25 mouse cellular contexts compared by ENCODE assay signal in genomic region chr1:67820092-67820491, GRCm38 (mm10).
A peak's percentile ranks its signal among the peaks of the same experiment; 100 is the strongest.
DNase-seq lines count a peak whose midpoint lies in the region; ATAC-seq lines count a peak whose summit lies in the region.
"Had no signal": no experiment of that assay in that cellular context is flagged by ENCODE, and none has a peak within 500 bp of the region (broad histone marks: within the 10 kb centered on the region; RNA-seq: fewer than 3 reads in every experiment).

No protein-coding gene starts in this region.

- 88% methylated on average over 3 of the region's 3 CpGs for WGBS in midbrain, embryonic 11.5 days
- WGBS in midbrain, embryonic 16.5 days = 82% methylated on average over 3 of the region's 3 CpGs
- 54% methylated on average over 3 of the region's 3 CpGs for WGBS in embryonic facial prominence, embryonic 10.5 days

- H3K36me3 ChIP-seq in midbrain, embryonic 11.5 days (ENCODE audit: control insufficient read depth, insufficient read depth, low read length) = no peaks in the 10 kb centered on the region
- no peaks in the 10 kb centered on the region for H3K36me3 ChIP-seq in midbrain, embryonic 16.5 days (ENCODE audit: control insufficient read depth, insufficient read depth, low read length)
- no peaks in the 10 kb centered on the region for H3K36me3 ChIP-seq in embryonic facial prominence, embryonic 10.5 days (replicated peaks)
- H3K36me3 ChIP-seq: embryonic facial prominence, embryonic 13.5 days; embryonic facial prominence, embryonic 15.5 days; forebrain, embryonic 10.5 days; forebrain, embryonic 12.5 days; G1E had no signal

- H3K4me2 ChIP-seq in midbrain, embryonic 11.5 days = no peak overlapping the region
- H3K4me2 ChIP-seq in midbrain, embryonic 16.5 days (ENCODE audit: low read length) = no peak overlapping the region
- H3K4me2 ChIP-seq: embryonic facial prominence, embryonic 13.5 days; embryonic facial prominence, embryonic 15.5 days; forebrain, embryonic 12.5 days had no signal

- no peak overlapping the region for H3K27ac ChIP-seq in midbrain, embryonic 11.5 days (ENCODE audit: low read depth, low read length)
- H3K27ac ChIP-seq in midbrain, embryonic 16.5 days (ENCODE audit: low read length) = no peak overlapping the region
- H3K27ac ChIP-seq in embryonic facial prominence, embryonic 10.5 days (replicated peaks) = no peak overlapping the region
- H3K27ac ChIP-seq: embryonic facial prominence, embryonic 13.5 days; embryonic facial prominence, embryonic 15.5 days; forebrain, embryonic 10.5 days; forebrain, embryonic 12.5 days had no signal

- no peaks in the 10 kb centered on the region for H3K27me3 ChIP-seq in midbrain, embryonic 11.5 days (ENCODE audit: control insufficient read depth, insufficient read depth, low read length)
- no peaks in the 10 kb centered on the region for H3K27me3 ChIP-seq in midbrain, embryonic 16.5 days (ENCODE audit: control insufficient read depth, insufficient read depth, low read depth, low read length)
- H3K27me3 ChIP-seq in embryonic facial prominence, embryonic 10.5 days (replicated peaks; ENCODE audit: low read depth, poor library complexity, severe bottlenecking) = no peaks in the 10 kb centered on the region
- H3K27me3 ChIP-seq: CH12.LX; embryonic facial prominence, embryonic 13.5 days; embryonic facial prominence, embryonic 15.5 days; forebrain, embryonic 12.5 days; Patski had no signal

- no peaks in the 10 kb centered on the region for H3K9me3 ChIP-seq in midbrain, embryonic 11.5 days (ENCODE audit: control insufficient read depth, low read length)
- H3K9me3 ChIP-seq in midbrain, embryonic 16.5 days (replicated peaks; ENCODE audit: control insufficient read depth, low read length, poor library complexity, severe bottlenecking) = no peaks in the 10 kb centered on the region
- H3K9me3 ChIP-seq in embryonic facial prominence, embryonic 10.5 days = no peaks in the 10 kb centered on the region
- H3K9me3 ChIP-seq: embryonic facial prominence, embryonic 13.5 days; embryonic facial prominence, embryonic 15.5 days; forebrain, embryonic 10.5 days; forebrain, embryonic 12.5 days had no signal

- peak; percentile 75 for DNase-seq in midbrain, embryonic 11.5 days (ENCODE audit: low spot score, missing footprints)
- peak; percentile 9 for DNase-seq in embryonic facial prominence, embryonic 10.5 days (ENCODE audit: low spot score)
- DNase-seq in left cerebral cortex, postnatal 4 days = no peak
- DNase-seq in urinary bladder, postnatal 4 days (ENCODE audit: low spot score in 2 of 2) = no peak
- DNase-seq: adrenal gland, adult 8-10 months; adrenal gland, postnatal 14 days; adrenal gland, postnatal 36 days; cerebellum, adult 11-12 months; cerebellum, adult 2 months; cerebellum, adult 9-10 months; cerebellum, postnatal 14 days; cerebellum, postnatal 36 days had no signal

- H3K9ac ChIP-seq in midbrain, embryonic 11.5 days (ENCODE audit: low read length) = no peak overlapping the region
- no peak overlapping the region for H3K9ac ChIP-seq in midbrain, embryonic 16.5 days (ENCODE audit: low read depth, low read length)
- H3K9ac ChIP-seq: embryonic facial prominence, embryonic 13.5 days; embryonic facial prominence, embryonic 15.5 days; forebrain, embryonic 12.5 days had no signal

- intact Hi-C loops in left cerebral cortex, postnatal 4 days (cut with DNase I) = no loop called here

- no peak for ATAC-seq in midbrain, embryonic 11.5 days (ENCODE audit: low FRiP score)
- no peak for ATAC-seq in midbrain, embryonic 16.5 days
- ATAC-seq: activated CD4-positive, CD25-positive, alpha-beta regulatory T cell, adult 4 months; CD4-positive, CD25-positive, alpha-beta regulatory T cell, adult 4 months; forebrain, embryonic 14.5 days; forebrain, embryonic 16.5 days; Patski had no signal

- no peaks in the 10 kb centered on the region for H3K4me1 ChIP-seq in midbrain, embryonic 11.5 days (ENCODE audit: control insufficient read depth, insufficient read depth, low read length)
- no peaks in the 10 kb centered on the region for H3K4me1 ChIP-seq in midbrain, embryonic 16.5 days (ENCODE audit: control insufficient read depth, insufficient read depth, low read length)
- no peaks in the 10 kb centered on the region for H3K4me1 ChIP-seq in embryonic facial prominence, embryonic 10.5 days
- H3K4me1 ChIP-seq: embryonic facial prominence, embryonic 13.5 days; embryonic facial prominence, embryonic 15.5 days; forebrain, embryonic 10.5 days; forebrain, embryonic 12.5 days had no signal

- no peak overlapping the region for H3K4me3 ChIP-seq in midbrain, embryonic 11.5 days (ENCODE audit: low read depth, low read length)
- H3K4me3 ChIP-seq in midbrain, embryonic 16.5 days (ENCODE audit: low read depth, low read length) = no peak overlapping the region
- no peak overlapping the region for H3K4me3 ChIP-seq in embryonic facial prominence, embryonic 10.5 days
- H3K4me3 ChIP-seq: embryonic facial prominence, embryonic 13.5 days; embryonic facial prominence, embryonic 15.5 days; erythroblast, embryonic 14.5 days; forebrain, embryonic 10.5 days; forebrain, embryonic 12.5 days had no signal

Comparison
In these comparisons a context has a peak if more than half of its experiments do, and no peak if none do; other contexts are left out.
1. DNase-seq: peak in midbrain, embryonic 11.5 days (single experiment) and embryonic facial prominence, embryonic 10.5 days (single experiment); none in left cerebral cortex, postnatal 4 days (single experiment) and urinary bladder, postnatal 4 days (0 of 2).